8 mouse cellular contexts compared by ENCODE assay signal in genomic region chrX:96133260-96133659, GRCm38 (mm10). TPM values are rescaled to one million over a fixed set of nuclear protein-coding genes. Genes with fewer than 3 reads are reported as not detected.
DNase-seq lines count a peak whose midpoint lies in the region; TF ChIP-seq lines count a peak whose summit lies in the region.
"Had no signal": no experiment of that assay in that cellular context is flagged by ENCODE, and none has a peak within 500 bp of the region (broad histone marks: within the 10 kb centered on the region; RNA-seq: fewer than 3 reads in every experiment).

No protein-coding gene starts in this region.

- peak overlapping the region; percentile 78 for H3K4me2 ChIP-seq in myocyte (ENCODE audit: low read depth)
- H3K4me2 ChIP-seq: limb, embryonic 15.5 days had no signal

- H3K4me3 ChIP-seq in myocyte: no peak overlapping the region
- H3K4me3 ChIP-seq: limb, embryonic 15.5 days had no signal

- TF ChIP-seq POLR2A in myocyte (IDR thresholded peaks at IDR 0.05; ENCODE audit: insufficient read length, low read depth): no peak

- H3K27me3 ChIP-seq in myocyte (ENCODE audit: control insufficient read depth, insufficient read depth, insufficient read length): no peaks in the 10 kb centered on the region
- H3K27me3 ChIP-seq: limb, embryonic 15.5 days had no signal

- peaks cover 18% of the 10 kb centered on the region for H3K36me3 ChIP-seq in myocyte (ENCODE audit: control insufficient read depth, insufficient read depth)
- H3K36me3 ChIP-seq: limb, embryonic 15.5 days had no signal

- peaks cover 83% of the 10 kb centered on the region for H3K79me2 ChIP-seq in myocyte (ENCODE audit: control insufficient read depth, insufficient read depth)

- peak; percentile 43 for DNase-seq in layer of hippocampus, adult 9-11 months
- no peak for DNase-seq in layer of hippocampus, adult 8-10 months (ENCODE audit: low spot score in 2 of 2)
- peak; percentile 1 for DNase-seq in ZHBTc4 (ENCODE audit: low read depth, low spot score)
- peak; percentile 14 to 40 for DNase-seq in gastrocnemius, adult 8-10 months (ENCODE audit: low spot score in 2 of 2)
- DNase-seq in kidney, postnatal 10 days: peak; percentile 50
- DNase-seq in yolk sac, embryonic 10.5 days (ENCODE audit: low spot score): no peak

- no peak overlapping the region for H3ac ChIP-seq in myocyte (ENCODE audit: control insufficient read depth, insufficient read length)

TF ChIP-seq in myocyte, 11 proteins besides CTCF, POLR2A, EP300 and RAD21:
- TF ChIP-seq TCF12 (IDR thresholded peaks at IDR 0.05; ENCODE audit: insufficient read depth, poor library complexity, severe bottlenecking) (no peak), POLR2AphosphoS2 (IDR thresholded peaks at IDR 0.05; ENCODE audit: insufficient read length, low read depth) (peak; percentile 47), USF1 (IDR thresholded peaks at IDR 0.05; ENCODE audit: low read depth) (no peak)

RNA-seq across cellular contexts. Expression of gene Msn, which starts 37.4 kb away (rescaled TPM):
- total RNA-seq in layer of hippocampus, adult 8-10 months (2022): 10 to 100 TPM; 20.7 to 56.0 (median 33.5) TPM
- 10 to 100 TPM; 16.0 to 22.6 (median 18.5) TPM for total RNA-seq in gastrocnemius, adult 8-10 months (2022)
- polyA plus RNA-seq in myocyte (2012; fragmentation: generic; extraction: Trizol): 254 TPM

Comparison
In these comparisons a context has a peak if more than half of its experiments do, and no peak if none do; other contexts are left out.
1. DNase-seq: peak in layer of hippocampus, adult 9-11 months (single experiment), ZHBTc4 (single experiment), gastrocnemius, adult 8-10 months (2 of 2) and kidney, postnatal 10 days (single experiment); none in layer of hippocampus, adult 8-10 months (0 of 2) and yolk sac, embryonic 10.5 days (single experiment).